26 mouse cellular contexts compared by ENCODE assay signal in genomic region chr16:78389986-78390385, GRCm38 (mm10).
"Had no signal": no experiment of that assay in that cellular context is flagged by ENCODE, and none has a peak within 500 bp of the region (broad histone marks: within the 10 kb centered on the region; RNA-seq: fewer than 3 reads in every experiment).

No protein-coding gene starts in this region.

- DNase-seq: gastrocnemius, postnatal 14 days; gastrocnemius, postnatal 36 days; heart, adult 11 months; heart, adult 2 months; heart, postnatal 14 days; heart, postnatal 36 days; kidney, adult 18-20 months; kidney, adult 8-10 months; kidney, postnatal 10 days; kidney, postnatal 25 days; kidney, postnatal 4 days; liver; liver, embryonic 13.5 days had no signal

- H3K27ac ChIP-seq: heart, embryonic 13.5 days; heart, embryonic 15.5 days; hindbrain, embryonic 13.5 days; hindbrain, embryonic 15.5 days; hindbrain, postnatal 0 days; layer of hippocampus, adult 2 months; left cerebral cortex, adult 2 months; limb, embryonic 10.5 days; limb, embryonic 12.5 days; liver, embryonic 13.5 days; liver, embryonic 15.5 days had no signal

- H3K4me3 ChIP-seq: heart, adult 2 months; heart, embryonic 13.5 days; heart, embryonic 15.5 days; hindbrain, embryonic 13.5 days; hindbrain, embryonic 15.5 days; layer of hippocampus, adult 2 months; left cerebral cortex, adult 2 months; limb, embryonic 10.5 days; limb, embryonic 12.5 days; liver, embryonic 13.5 days; liver, embryonic 15.5 days had no signal

- ATAC-seq: hindbrain, postnatal 0 days; intestine, postnatal 0 days had no signal

- H3K4me2 ChIP-seq: heart, embryonic 11.5 days; heart, embryonic 13.5 days; heart, embryonic 15.5 days; hindbrain, embryonic 13.5 days; hindbrain, embryonic 15.5 days; limb, embryonic 12.5 days; liver, embryonic 11.5 days; liver, embryonic 13.5 days; liver, embryonic 15.5 days had no signal

- H3K4me1 ChIP-seq: heart, embryonic 13.5 days; heart, embryonic 15.5 days; hindbrain, embryonic 13.5 days; hindbrain, embryonic 15.5 days; limb, embryonic 10.5 days; limb, embryonic 12.5 days; liver, embryonic 13.5 days; liver, embryonic 15.5 days had no signal

- H3K27me3 ChIP-seq: heart, embryonic 13.5 days; heart, embryonic 15.5 days; hindbrain, embryonic 13.5 days; hindbrain, embryonic 15.5 days; limb, embryonic 12.5 days; liver, embryonic 13.5 days; liver, embryonic 15.5 days had no signal

- H3K9ac ChIP-seq: heart, embryonic 13.5 days; heart, embryonic 15.5 days; hindbrain, embryonic 13.5 days; hindbrain, embryonic 15.5 days; limb, embryonic 12.5 days; liver, embryonic 13.5 days; liver, embryonic 15.5 days had no signal

- H3K36me3 ChIP-seq: heart, embryonic 13.5 days; heart, embryonic 15.5 days; hindbrain, embryonic 13.5 days; hindbrain, embryonic 15.5 days; limb, embryonic 10.5 days; limb, embryonic 12.5 days; liver, embryonic 13.5 days; liver, embryonic 15.5 days had no signal

- H3K9me3 ChIP-seq: heart, embryonic 13.5 days; heart, embryonic 15.5 days; hindbrain, embryonic 13.5 days; hindbrain, embryonic 15.5 days; limb, embryonic 10.5 days; limb, embryonic 12.5 days; liver, embryonic 13.5 days; liver, embryonic 15.5 days had no signal
